Mouse (Mus musculus): ENCODE results near the gene Fubp1. TPM values are rescaled to one million over a fixed set of nuclear protein-coding genes. Genes with fewer than 3 reads are reported as not detected.

Fubp1 gene
- polyA plus RNA-seq, 1 experiment, result 254 TPM

DNA sequence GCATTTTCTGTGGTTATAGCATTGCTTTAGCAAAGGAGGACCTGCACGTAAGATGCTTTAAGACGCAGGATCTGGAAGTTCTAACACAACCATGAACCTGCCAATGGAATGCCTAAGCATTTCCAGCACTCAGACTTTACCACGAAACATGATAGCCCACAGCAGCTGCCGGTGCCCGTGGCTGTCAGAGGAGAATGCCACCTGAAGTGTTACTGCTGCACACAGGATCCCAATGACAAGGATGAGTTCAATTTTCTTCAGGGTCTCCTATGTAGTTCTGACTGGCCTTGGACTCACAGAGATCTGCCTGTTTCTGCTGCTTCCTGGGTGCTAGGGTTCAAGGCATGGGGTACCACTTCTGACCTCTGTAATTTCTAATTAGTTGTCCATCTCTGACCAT, 74.5 kb downstream of the Fubp1 start:
- Histone ChIP-seq H3K27me3 (ENCODE audit: control insufficient read depth, insufficient read depth, low read length) (no peaks in the 10 kb centered on the region), H3K36me3 (ENCODE audit: control insufficient read depth, insufficient read depth, low read length) (no peaks in the 10 kb centered on the region), H3K4me1 (replicated peaks; ENCODE audit: control insufficient read depth, insufficient read depth, low read length) (no peaks in the 10 kb centered on the region), H3K4me3 (ENCODE audit: control insufficient read depth, insufficient read depth, low read length) (no peak overlapping the region), H3K27ac (ENCODE audit: control insufficient read depth, insufficient read depth, low read length) (no peak overlapping the region)
- TF ChIP-seq POLR2A (IDR thresholded peaks at IDR 0.05; ENCODE audit: control insufficient read depth, extremely low read depth, insufficient read depth, low read length, poor library complexity), result no peak
- no peak for TF ChIP-seq CTCF (IDR thresholded peaks at IDR 0.05; ENCODE audit: borderline replicate concordance, control insufficient read depth, extremely low read depth, insufficient read depth, low read length, poor library complexity)
- WGBS, result 96% methylated on average over 5 of the region's 5 CpGs
- no peak for DNase-seq

Other genes with a start within 250 kb of the Fubp1 start
- 3.2 and 4.0 TPM in 2 replicates for gene Gipc2, start 44.2 kb upstream of the Fubp1 start, polyA plus RNA-seq (2012; rRNA removed)
- 8.6 and 9.2 TPM in 2 replicates for gene Dnajb4, start 120 bp upstream of the Fubp1 start, polyA plus RNA-seq (2012; rRNA removed)
- gene Nexn, start 55.9 kb downstream of the Fubp1 start, polyA plus RNA-seq (2012; rRNA removed), result 0.31 TPM in 1 of 2 replicates, not detected in the other
- 15.2 and 15.4 TPM in 2 replicates for gene Miga1, start 130.0 kb downstream of the Fubp1 start, polyA plus RNA-seq (2012; rRNA removed)
- 16.8 and 20.7 TPM in 2 replicates for gene Usp33, start 136.1 kb downstream of the Fubp1 start, polyA plus RNA-seq (2012; rRNA removed)
- gene Zzz3, start 185.1 kb downstream of the Fubp1 start, polyA plus RNA-seq (2012; rRNA removed), result 29.1 and 35.7 TPM in 2 replicates